Mouse (Mus musculus) ES-Bruce4 (cell line): ENCODE measurements around the gene Ankrd52. TPM values are rescaled to one million over a fixed set of nuclear protein-coding genes. Genes with fewer than 3 reads are reported as not detected.
A peak's percentile ranks its signal among the peaks of the same experiment; 100 is the strongest.

Experiments
- H3K27ac ChIP-seq: 2 replicates; pipeline ENCODE4 v1.5.1; 2012; ENCODE audit warnings: low read length, inconsistent platforms; ENCODE audit not compliant: insufficient read depth
- H3K27me3 ChIP-seq: 2 replicates; pipeline ENCODE4 v1.6.1; 2012; ENCODE audit warnings: mild to moderate bottlenecking, low read length, inconsistent platforms; ENCODE audit not compliant: control insufficient read depth, poor library complexity, insufficient read depth, severe bottlenecking
- H3K36me3 ChIP-seq: 2 replicates; pipeline ENCODE4 v1.6.1; 2012; ENCODE audit warnings: inconsistent platforms, mild to moderate bottlenecking, low read length, moderate library complexity; ENCODE audit not compliant: control insufficient read depth, poor library complexity, insufficient read depth, severe bottlenecking
- H3K4me1 ChIP-seq: one replicate; pipeline ENCODE4 v1.8.1; 2011; ENCODE audit warnings: low read length; ENCODE audit not compliant: control insufficient read depth, insufficient read depth
- H3K4me3 ChIP-seq: 2 replicates; pipeline ENCODE4 v1.5.1; 2011; ENCODE audit warnings: low read depth, mild to moderate bottlenecking, low read length
- H3K9ac ChIP-seq: 2 replicates; pipeline ENCODE4 v1.6.1; 2012; ENCODE audit warnings: low read depth, mild to moderate bottlenecking, inconsistent platforms; ENCODE audit not compliant: poor library complexity, severe bottlenecking
- H3K9me3 ChIP-seq: replicated peaks from 2 replicates; pipeline ENCODE4 v1.6.1; 2012; ENCODE audit warnings: mild to moderate bottlenecking, low read length, inconsistent platforms; ENCODE audit not compliant: control insufficient read depth, poor library complexity, insufficient read depth, severe bottlenecking
- CTCF ChIP-seq: IDR thresholded peaks from one replicate; pipeline ENCODE4 v1.8.1; 2011; ENCODE audit warnings: low read depth, low read length
- EP300 ChIP-seq: IDR thresholded peaks from 2 replicates; pipeline ENCODE4 v1.6.1; 2011; ENCODE audit warnings: low read depth, low read length; ENCODE audit not compliant: insufficient read depth
- POLR2A ChIP-seq: IDR thresholded peaks from one replicate; pipeline ENCODE4 v1.8.1; 2011; ENCODE audit warnings: low read length; ENCODE audit not compliant: insufficient read depth
- polyA plus RNA-seq: library from polyadenylated mRNA; stranded (reverse); fragments of >200 nt; gene quantifications from 2 replicates; pipeline ENCODE4 v1.2.4, GENCODE M21; 2011; ENCODE audit warnings: low read depth; ENCODE audit not compliant: missing spikeins, insufficient read depth, insufficient read length

The Ankrd52 gene
- polyA plus RNA-seq, 1 experiment = 29.0 TPM

GRCm38 (mm10) chr10:128434681-128435080 lies 57.8 kb downstream of the Ankrd52 start:
- no peaks in the 10 kb centered on the region for H3K9me3 ChIP-seq
- H3K4me1 ChIP-seq = no peaks in the 10 kb centered on the region
- H3K9ac ChIP-seq = no peak overlapping the region
- no peak overlapping the region for H3K27ac ChIP-seq
- no peak overlapping the region for H3K4me3 ChIP-seq
- peaks cover 29% of the 10 kb centered on the region for H3K36me3 ChIP-seq
- TF ChIP-seq CTCF (no peak), EP300 (no peak), POLR2A (no peak)
- H3K27me3 ChIP-seq = no peaks in the 10 kb centered on the region

- H3K4me1 ChIP-seq = no peaks in the 10 kb centered on the region
- no peaks in the 10 kb centered on the region for H3K9me3 ChIP-seq
- no peak overlapping the region for H3K27ac ChIP-seq
- H3K4me3 ChIP-seq = no peak overlapping the region
- no peak for TF ChIP-seq POLR2A
- no peak for TF ChIP-seq EP300
- no peak for TF ChIP-seq CTCF
- H3K36me3 ChIP-seq = peaks cover 24% of the 10 kb centered on the region
- no peak overlapping the region for H3K9ac ChIP-seq
- no peaks in the 10 kb centered on the region for H3K27me3 ChIP-seq
These were observed 58.4 kb downstream of the Ankrd52 start for GRCm38 (mm10) chr10:128435186-128435823.

GRCm38 (mm10) chr10:128435873-128436272 lies 59.0 kb downstream of the Ankrd52 start:
- Histone ChIP-seq H3K27ac (no peak overlapping the region), H3K36me3 (peaks cover 21% of the 10 kb centered on the region)

GRCm38 (mm10) chr10:128436376-128436775 lies 59.5 kb downstream of the Ankrd52 start:
- Histone ChIP-seq H3K27ac (no peak overlapping the region), H3K4me1 (no peaks in the 10 kb centered on the region), H3K9ac (no peak overlapping the region), H3K27me3 (no peaks in the 10 kb centered on the region), H3K9me3 (no peaks in the 10 kb centered on the region), H3K4me3 (no peak overlapping the region), H3K36me3 (peaks cover 21% of the 10 kb centered on the region)
- TF ChIP-seq POLR2A = no peak

More at GRCm38 (mm10) chr10:128435873-128436272, 59.0 kb downstream of the Ankrd52 start:
- Histone ChIP-seq H3K27me3 (no peaks in the 10 kb centered on the region), H3K9ac (no peak overlapping the region), H3K4me1 (no peaks in the 10 kb centered on the region), H3K4me3 (no peak overlapping the region), H3K9me3 (no peaks in the 10 kb centered on the region)
- TF ChIP-seq POLR2A (no peak), CTCF (no peak), EP300 (no peak)

- no peak overlapping the region for H3K9ac ChIP-seq
- no peak overlapping the region for H3K27ac ChIP-seq
- no peaks in the 10 kb centered on the region for H3K9me3 ChIP-seq
- no peak overlapping the region for H3K4me3 ChIP-seq
- H3K27me3 ChIP-seq = no peaks in the 10 kb centered on the region
- peaks cover 2% of the 10 kb centered on the region for H3K4me1 ChIP-seq
- no peak for TF ChIP-seq CTCF
- no peak for TF ChIP-seq POLR2A
- TF ChIP-seq EP300 = no peak
- H3K36me3 ChIP-seq = peaks cover 21% of the 10 kb centered on the region
These were observed 61.9 kb downstream of the Ankrd52 start for GRCm38 (mm10) chr10:128438675-128439279.

GRCm38 (mm10) chr10:128440407-128440806 lies 63.5 kb downstream of the Ankrd52 start:
- Histone ChIP-seq H3K27ac (no peak overlapping the region), H3K4me1 (peaks cover 2% of the 10 kb centered on the region), H3K36me3 (peaks cover 20% of the 10 kb centered on the region), H3K27me3 (no peaks in the 10 kb centered on the region), H3K9ac (no peak overlapping the region), H3K4me3 (no peak overlapping the region), H3K9me3 (no peaks in the 10 kb centered on the region)
- TF ChIP-seq EP300 (no peak), CTCF (peak; percentile 25)
